Mouse (Mus musculus) embryonic fibroblast, embryonic 13.5 days (primary cell): ENCODE data around the gene Hspa8.

Experiments used
- CTCF ChIP-seq: IDR thresholded peaks from 2 replicates; pipeline ENCODE4 v1.5.1; 2011; ENCODE audit warnings: mild to moderate bottlenecking, control low read depth, low read length, moderate library complexity, borderline replicate concordance; ENCODE audit not compliant: insufficient read depth
- POLR2A ChIP-seq: IDR thresholded peaks from 2 replicates; pipeline ENCODE4 v1.6.1; 2011; ENCODE audit warnings: low read depth, mild to moderate bottlenecking, control low read depth, low read length, moderate library complexity

DNA sequence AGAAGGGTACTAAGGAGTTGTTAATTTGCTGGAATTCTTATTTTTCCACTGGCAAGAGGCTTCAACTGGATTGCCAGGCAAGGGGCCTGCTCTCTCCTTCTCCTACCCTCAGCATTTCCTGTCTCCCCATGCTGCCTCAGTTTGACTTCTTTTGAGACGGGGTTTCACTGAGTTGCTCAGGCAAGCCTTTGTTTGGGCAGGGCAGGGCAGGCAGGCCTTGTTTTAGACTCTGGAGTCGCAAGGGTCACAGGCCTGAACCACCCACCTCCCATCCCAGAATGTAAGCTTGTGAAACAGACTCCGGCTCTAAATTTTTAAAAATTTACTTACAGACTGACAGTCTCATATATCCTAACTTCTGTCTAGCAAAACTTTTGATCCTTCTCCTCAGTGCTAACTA, 1.7 kb upstream of the Hspa8 start:
- no peak for TF ChIP-seq POLR2A
- no peak for TF ChIP-seq CTCF
